In genomic region chr3:149431795-149432194, GRCm38 (mm10) we compare ENCODE assay signal across 19 mouse cellular contexts.
DNase-seq lines count a peak whose midpoint lies in the region; ATAC-seq and TF ChIP-seq lines count a peak whose summit lies in the region.
"Had no signal": no experiment of that assay in that cellular context is flagged by ENCODE, and none has a peak within 500 bp of the region (broad histone marks: within the 10 kb centered on the region; RNA-seq: fewer than 3 reads in every experiment).

No protein-coding gene starts in this region.

- dilution Hi-C loops in CH12.LX (cut with MboI; ENCODE audit: extremely low pct_ligation_motif_present, extremely low pct_unique_long_range_greater_than_20kb, low sequenced_read_pairs): no loop called here

- no peak for TF ChIP-seq POLR2A in CH12.LX (IDR thresholded peaks at IDR 0.05; ENCODE audit: low read depth, low read length)

- H3K79me2 ChIP-seq in CH12.LX (replicated peaks; ENCODE audit: control insufficient read depth, extremely low read depth, insufficient read depth, poor library complexity, severe bottlenecking): no peaks in the 10 kb centered on the region

- no peaks in the 10 kb centered on the region for H3K27me3 ChIP-seq in midbrain, embryonic 11.5 days (ENCODE audit: control insufficient read depth, insufficient read depth, low read length)
- H3K27me3 ChIP-seq in midbrain, embryonic 10.5 days (ENCODE audit: low read depth, poor library complexity, severe bottlenecking): no peaks in the 10 kb centered on the region
- H3K27me3 ChIP-seq in CH12.LX (replicated peaks): no peaks in the 10 kb centered on the region
- H3K27me3 ChIP-seq: Patski had no signal

- intact Hi-C loops in left cerebral cortex, postnatal 10 days (cut with DNase I): no loop called here

- no peaks in the 10 kb centered on the region for H3K9me3 ChIP-seq in midbrain, embryonic 11.5 days (ENCODE audit: control insufficient read depth, low read length)
- H3K9me3 ChIP-seq in midbrain, embryonic 10.5 days (replicated peaks): no peaks in the 10 kb centered on the region
- H3K9me3 ChIP-seq in CH12.LX (replicated peaks; ENCODE audit: low read length): peaks cover 3% of the 10 kb centered on the region

- no peak for TF ChIP-seq RAD21 in CH12.LX (IDR thresholded peaks at IDR 0.05; ENCODE audit: low read depth, low read length)

- TF ChIP-seq EP300 in CH12.LX (IDR thresholded peaks at IDR 0.05; ENCODE audit: low read length): 0 out of 2 replicates have a peak, but pooled peaks have one; percentile 27

- 94% methylated on average over 10 of the region's 10 CpGs for WGBS in midbrain, embryonic 11.5 days
- 95% methylated on average over 10 of the region's 10 CpGs for WGBS in midbrain, embryonic 10.5 days

- peak; percentile 28 for DNase-seq in midbrain, embryonic 11.5 days (ENCODE audit: low spot score, missing footprints)
- DNase-seq in midbrain, embryonic 10.5 days (ENCODE audit: low spot score): no peak
- peak; percentile 64 for DNase-seq in CH12.LX (ENCODE audit: extremely low read depth)
- DNase-seq in left cerebral cortex, postnatal 10 days (ENCODE audit: extremely low spot score in 1 of 2, low spot score in 2 of 2): no peak
- DNase-seq: adrenal gland, adult 2 months; adrenal gland, adult 8-10 months; adrenal gland, postnatal 10 days; adrenal gland, postnatal 14 days; adrenal gland, postnatal 25 days; adrenal gland, postnatal 36 days; B cell, adult 2 months; cerebellum, adult 11 months; cerebellum, adult 11-12 months; cerebellum, adult 18-20 months; cerebellum, adult 2 months had no signal

- ATAC-seq in midbrain, embryonic 11.5 days (ENCODE audit: low FRiP score): no peak
- ATAC-seq: activated CD4-positive, CD25-positive, alpha-beta regulatory T cell, adult 4 months; CD4-positive, CD25-positive, alpha-beta regulatory T cell, adult 4 months; Patski had no signal

- in situ Hi-C loops in CH12.LX (cut with MboI; ENCODE audit: low pct_ligation_motif_present, low pct_unique_long_range_greater_than_20kb, low sequenced_read_pairs): loop anchor here (10.0 kb wide), 1 partner anchor 87 kb away; no protein-coding TSS in a partner anchor

- H3K4me2 ChIP-seq in midbrain, embryonic 11.5 days: no peak overlapping the region
- H3K4me2 ChIP-seq in CH12.LX (ENCODE audit: insufficient read depth, low read depth, poor library complexity, severe bottlenecking): no peak overlapping the region

- no peak overlapping the region for H3K4me3 ChIP-seq in midbrain, embryonic 11.5 days (ENCODE audit: low read depth, low read length)
- H3K4me3 ChIP-seq in midbrain, embryonic 10.5 days: no peak overlapping the region
- no peak overlapping the region for H3K4me3 ChIP-seq in CH12.LX (replicated peaks in 1 of 3; ENCODE audit: low read depth in 2 of 3, low read length in 2 of 3, poor library complexity in 1 of 3)

- H3K27ac ChIP-seq in midbrain, embryonic 11.5 days (ENCODE audit: low read depth, low read length): no peak overlapping the region
- no peak overlapping the region for H3K27ac ChIP-seq in midbrain, embryonic 10.5 days (replicated peaks)
- H3K27ac ChIP-seq in CH12.LX (ENCODE audit: insufficient read depth, low read depth): no peak overlapping the region

- no peak overlapping the region for H3K9ac ChIP-seq in midbrain, embryonic 11.5 days (ENCODE audit: low read length)
- H3K9ac ChIP-seq in CH12.LX (ENCODE audit: insufficient read depth, low read depth): no peak overlapping the region

- no peaks in the 10 kb centered on the region for H3K36me3 ChIP-seq in midbrain, embryonic 11.5 days (ENCODE audit: control insufficient read depth, insufficient read depth, low read length)
- H3K36me3 ChIP-seq in midbrain, embryonic 10.5 days: no peaks in the 10 kb centered on the region
- H3K36me3 ChIP-seq in CH12.LX (replicated peaks in 1 of 2; ENCODE audit: control insufficient read depth in 1 of 2, insufficient read depth in 1 of 2, low read length in 1 of 2): no peaks in the 10 kb centered on the region
- H3K36me3 ChIP-seq: G1E had no signal

- TF ChIP-seq CTCF in CH12.LX (conservative IDR thresholded peaks at IDR 0.05 in 1 of 2, IDR thresholded peaks at IDR 0.05 in 1 of 2; ENCODE audit: low read depth in 2 of 2, low read length in 2 of 2): no peak

- H3K4me1 ChIP-seq in midbrain, embryonic 11.5 days (ENCODE audit: control insufficient read depth, insufficient read depth, low read length): no peaks in the 10 kb centered on the region
- 0 out of 2 replicates have a peak, but pooled peaks cover under 1% of the 10 kb centered on the region for H3K4me1 ChIP-seq in midbrain, embryonic 10.5 days
- peaks cover under 1 to 21% of the 10 kb centered on the region in 2 experiments for H3K4me1 ChIP-seq in CH12.LX (ENCODE audit: control insufficient read depth in 1 of 2, insufficient read depth in 2 of 2)

TF ChIP-seq in CH12.LX, 34 proteins besides CTCF, POLR2A, EP300 and RAD21:
- no peak for TF ChIP-seq SMC3 (IDR thresholded peaks at IDR 0.05; ENCODE audit: low read depth, low read length)
- no peak for TF ChIP-seq TBP (conservative IDR thresholded peaks at IDR 0.05; ENCODE audit: low read depth, low read length)
- no peak for TF ChIP-seq ELF1 (IDR thresholded peaks at IDR 0.05; ENCODE audit: low read depth, low read length)
- TF ChIP-seq ZC3H11A (IDR thresholded peaks at IDR 0.05; ENCODE audit: low read depth, low read length): no peak
- TF ChIP-seq MEF2A (IDR thresholded peaks at IDR 0.05; ENCODE audit: borderline replicate concordance, low read depth, low read length): no peak
- no peak for TF ChIP-seq MAZ (IDR thresholded peaks at IDR 0.05; ENCODE audit: low read depth, low read length)
- no peak for TF ChIP-seq ZMIZ1 (IDR thresholded peaks at IDR 0.05; ENCODE audit: low read depth, low read length)
- no peak for TF ChIP-seq NRF1 (IDR thresholded peaks at IDR 0.05; ENCODE audit: low read depth, low read length)
- TF ChIP-seq SIN3A (IDR thresholded peaks at IDR 0.05; ENCODE audit: low read length): no peak
- no peak for TF ChIP-seq CHD2 (IDR thresholded peaks at IDR 0.05; ENCODE audit: low read length)
- peak; percentile 91 for TF ChIP-seq JUN (IDR thresholded peaks at IDR 0.05; ENCODE audit: insufficient read depth, low read depth, low read length)
- TF ChIP-seq JUND (conservative IDR thresholded peaks at IDR 0.05; ENCODE audit: low read depth, low read length): peak; percentile 93
- TF ChIP-seq KAT2A (IDR thresholded peaks at IDR 0.05; ENCODE audit: insufficient replicate concordance, low read length): no peak
- no peak for TF ChIP-seq E2F4 (IDR thresholded peaks at IDR 0.05; ENCODE audit: insufficient replicate concordance, low read depth, low read length)
- no peak for TF ChIP-seq PAX5 (IDR thresholded peaks at IDR 0.05; ENCODE audit: low read length)

Comparison
In these comparisons a context has a peak if more than half of its experiments do, and no peak if none do; other contexts are left out.
1. DNase-seq: peak in midbrain, embryonic 11.5 days (single experiment) and CH12.LX (single experiment); none in midbrain, embryonic 10.5 days (single experiment) and left cerebral cortex, postnatal 10 days (0 of 2).